Mouse (Mus musculus): Measurements from ENCODE around the gene Lrrc73.
A peak's percentile ranks its signal among the peaks of the same experiment; 100 is the strongest.

Gene Lrrc73

DNA sequence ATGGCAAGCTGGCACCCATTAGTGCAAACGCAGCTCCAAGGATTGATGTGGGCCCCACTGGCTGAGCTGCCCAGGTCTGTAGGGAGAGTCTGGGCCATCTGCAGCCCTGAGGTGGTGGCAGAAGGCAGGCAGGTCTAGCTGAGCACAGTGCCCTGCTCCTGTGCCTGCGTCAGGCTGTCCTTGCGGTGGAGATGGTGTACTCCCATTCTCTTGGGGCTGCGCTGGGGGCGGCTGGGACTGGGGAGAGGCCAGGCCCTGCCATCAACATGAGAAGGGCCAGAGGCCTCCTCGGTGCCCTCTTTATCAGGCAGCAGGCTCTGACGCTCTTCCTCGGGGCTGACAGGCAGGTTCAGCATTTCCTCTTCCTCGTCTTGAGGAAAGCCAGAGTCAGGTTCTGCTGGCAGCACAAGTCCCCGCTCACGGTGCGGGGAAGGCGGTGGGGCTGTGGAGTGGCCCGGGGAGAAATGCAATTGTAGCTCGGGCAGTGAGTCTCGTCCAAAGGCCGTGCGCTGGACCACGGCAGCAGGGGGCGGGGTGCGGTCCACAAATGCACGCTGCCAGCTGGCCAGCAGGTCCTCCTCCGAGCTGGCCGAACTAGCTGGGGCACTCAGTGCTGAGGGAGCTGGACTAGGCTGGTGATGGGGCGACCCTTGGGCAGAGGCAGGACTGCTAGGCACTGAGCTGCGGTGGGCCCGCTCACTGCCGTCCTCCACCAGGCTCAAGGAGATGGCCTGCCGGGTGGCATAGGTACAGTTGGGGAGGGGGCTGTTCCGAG, 5.1 kb downstream of the Lrrc73 start:
- DNase-seq (ENCODE audit: inconsistent age in 2 of 2, low spot score in 1 of 2): no peak

DNA sequence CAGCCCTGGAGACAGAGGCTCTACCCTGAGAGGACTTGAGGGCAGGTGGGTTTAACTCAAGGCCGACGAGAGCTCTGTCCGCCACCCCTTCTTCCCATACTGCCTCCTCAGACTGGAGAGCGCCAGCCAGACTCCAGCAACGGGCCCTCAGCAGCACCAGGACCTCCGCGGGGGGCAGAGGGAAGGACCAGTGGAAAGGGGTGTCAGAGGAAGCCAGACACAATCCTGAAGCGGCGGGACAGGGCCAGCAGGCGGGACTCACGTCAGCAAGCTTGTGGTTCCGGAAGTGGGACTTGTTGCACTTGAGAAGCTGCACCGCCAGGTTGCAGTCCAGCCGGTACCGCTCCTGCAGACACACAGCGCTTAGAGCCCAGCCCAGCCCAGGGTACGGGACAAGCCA, 6.3 kb downstream of the Lrrc73 start:
- DNase-seq (ENCODE audit: inconsistent age in 2 of 2, low spot score in 1 of 2): no peak

- no peak for DNase-seq (ENCODE audit: inconsistent age in 2 of 2, low spot score in 1 of 2)
Observed at GRCm38 (mm10) chr17:46262201-46262694, 8.9 kb downstream of the Lrrc73 start.

GRCm38 (mm10) chr17:46265502-46265901, 12.2 kb downstream of the Lrrc73 start:
- DNase-seq (ENCODE audit: inconsistent age in 2 of 2, low spot score in 1 of 2): no peak

DNA sequence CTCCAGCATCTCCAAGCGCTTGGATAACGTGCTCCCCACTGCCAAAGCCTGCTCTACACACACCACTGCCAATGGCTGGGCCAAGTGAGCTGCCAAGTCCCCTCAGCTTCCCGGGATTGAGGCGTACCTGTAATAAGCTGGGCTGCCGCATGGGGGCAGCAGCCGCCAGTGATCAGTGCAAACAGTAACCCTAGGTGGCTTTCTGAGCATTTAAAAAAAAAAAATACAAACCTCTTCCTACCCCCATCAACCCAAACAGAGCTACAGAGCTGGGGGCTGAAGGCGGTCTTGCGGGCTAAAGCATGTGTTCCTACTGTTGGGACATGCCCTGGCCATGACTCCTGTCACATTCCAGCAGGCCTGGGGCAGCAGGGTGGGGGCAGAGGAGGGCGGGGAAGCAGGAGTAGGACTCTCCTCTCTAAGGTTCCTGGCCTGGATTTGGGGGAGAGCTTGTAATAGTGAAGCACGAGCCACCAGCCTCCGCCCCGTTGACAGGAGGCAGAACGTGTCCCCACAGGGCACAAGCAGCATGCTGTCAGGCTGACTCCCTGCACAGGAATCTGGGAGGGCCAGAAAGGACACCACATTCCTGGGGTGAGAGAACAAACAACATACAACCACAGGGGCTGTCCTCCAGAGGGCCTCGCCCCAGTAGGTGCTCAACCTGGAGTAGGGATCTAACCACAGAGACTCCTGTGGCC, 12.7 kb downstream of the Lrrc73 start:
- peak; percentile 82 to 93 for DNase-seq (ENCODE audit: inconsistent age in 2 of 2, low spot score in 1 of 2)

- DNase-seq (ENCODE audit: inconsistent age in 2 of 2, low spot score in 1 of 2): no peak
Observed at GRCm38 (mm10) chr17:46266986-46267385, 13.7 kb downstream of the Lrrc73 start.

DNA sequence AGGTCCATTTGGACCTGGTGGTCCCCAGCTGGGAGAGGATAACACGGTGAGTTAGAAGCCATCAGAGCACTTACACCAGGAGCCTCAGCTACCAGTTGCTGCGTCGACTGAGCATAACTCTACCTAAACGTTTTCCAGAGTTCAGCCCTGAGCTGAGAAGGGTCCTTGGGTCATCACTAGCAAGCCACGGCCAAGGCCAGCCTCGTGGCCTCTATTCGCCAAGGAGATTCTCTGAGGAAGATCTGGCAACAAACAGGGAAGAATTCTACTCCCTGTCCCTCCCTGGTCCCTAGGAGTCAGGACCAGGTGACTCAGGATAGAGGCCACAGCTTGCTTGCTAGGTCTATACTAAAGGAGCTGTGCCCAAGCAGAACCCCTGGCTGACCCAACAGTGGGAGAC, 14.2 kb downstream of the Lrrc73 start:
- DNase-seq (ENCODE audit: inconsistent age in 2 of 2, low spot score in 1 of 2): peak in 1 of 2 experiments; percentile 55

GRCm38 (mm10) chr17:46268026-46268720, 14.8 kb downstream of the Lrrc73 start:
- peak in 1 of 2 experiments; percentile 7 for DNase-seq (ENCODE audit: inconsistent age in 2 of 2, low spot score in 1 of 2)

DNA sequence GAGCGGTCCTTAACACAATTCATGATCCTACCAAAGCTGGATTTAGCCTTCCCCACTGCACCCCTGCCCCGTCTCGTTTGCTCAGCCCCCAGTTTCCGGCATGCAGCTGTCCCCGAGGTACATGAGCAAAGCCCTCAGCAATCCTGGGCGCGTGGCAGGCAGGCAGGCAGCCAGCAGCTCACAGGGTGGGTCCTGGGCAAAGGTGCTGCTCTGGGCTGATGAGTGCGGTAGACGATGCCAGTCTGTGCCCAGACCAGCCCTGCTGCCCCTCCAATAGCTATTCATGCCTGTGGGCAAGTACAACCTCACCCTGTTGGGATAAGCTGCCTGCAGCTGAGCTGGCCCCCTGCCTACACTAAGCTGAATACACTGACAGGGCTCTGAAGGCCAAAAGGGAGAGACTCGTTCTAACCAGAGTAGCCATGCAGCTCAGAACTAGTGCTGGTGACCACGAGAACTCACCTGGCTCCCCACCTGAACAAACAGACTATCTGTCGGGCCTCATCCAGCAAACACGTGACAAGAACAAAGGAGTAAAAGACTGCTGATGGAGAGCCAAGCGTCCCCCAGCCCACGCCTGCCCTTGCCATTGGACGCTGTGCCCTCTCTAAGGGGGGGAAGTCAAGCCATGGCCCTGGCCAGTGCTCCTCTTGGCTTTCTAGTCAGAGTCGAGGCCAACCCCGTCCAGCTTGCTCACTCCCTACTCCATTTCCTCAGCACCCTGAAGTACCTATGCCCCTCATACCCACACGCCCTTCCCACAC, 16.6 kb downstream of the Lrrc73 start:
- DNase-seq (ENCODE audit: inconsistent age in 2 of 2, low spot score in 1 of 2): peak; percentile 21 to 52

- no peak for DNase-seq (ENCODE audit: inconsistent age in 2 of 2, low spot score in 1 of 2)
Observed at GRCm38 (mm10) chr17:46272058-46272457, 18.7 kb downstream of the Lrrc73 start.

DNA sequence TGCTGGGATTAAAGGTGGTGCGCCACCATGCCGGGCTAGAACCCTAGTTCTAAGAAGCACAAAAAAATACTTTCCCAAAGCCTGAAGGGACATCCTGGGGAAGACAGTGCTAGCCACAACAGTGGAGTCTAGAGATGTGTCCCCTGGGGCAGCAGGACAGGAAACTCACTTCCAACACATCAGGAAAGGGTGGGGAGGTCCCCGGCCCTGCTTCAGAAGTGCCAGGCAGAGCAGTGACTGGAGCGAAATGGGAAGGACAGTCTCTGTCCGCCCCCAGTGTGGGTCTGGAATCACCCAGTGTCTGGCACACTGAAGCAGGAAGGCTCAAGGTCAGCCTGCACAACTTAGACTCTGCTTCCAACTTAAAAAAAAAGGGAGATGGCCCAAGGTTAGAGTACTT, 19.3 kb downstream of the Lrrc73 start:
- peak; percentile 74 to 80 for DNase-seq (ENCODE audit: inconsistent age in 2 of 2, low spot score in 1 of 2)

DNA sequence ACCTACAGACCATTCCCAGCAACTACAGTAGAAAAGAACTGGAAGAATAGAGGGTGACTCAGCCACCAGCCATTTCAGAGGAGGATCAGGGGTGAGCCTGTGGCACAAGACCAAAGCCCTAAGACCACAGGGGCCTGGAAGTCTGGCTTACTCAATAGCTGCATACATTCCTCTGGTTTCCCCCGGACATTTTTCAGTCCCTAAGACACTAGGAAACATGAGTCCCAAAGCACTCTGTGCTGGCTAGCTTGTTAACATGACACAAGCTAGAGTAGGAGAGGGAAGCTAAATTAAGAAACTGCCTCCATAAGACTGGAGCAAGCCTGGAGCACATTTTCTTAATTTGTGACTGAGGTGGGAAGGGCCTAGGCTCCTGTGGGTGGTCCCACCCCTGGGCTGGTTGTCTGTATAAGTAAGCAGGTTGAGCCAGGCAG, 20.5 kb downstream of the Lrrc73 start:
- DNase-seq (ENCODE audit: inconsistent age in 2 of 2, low spot score in 1 of 2): peak; percentile 39 to 76

- DNase-seq (ENCODE audit: inconsistent age in 2 of 2, low spot score in 1 of 2): peak in 1 of 2 experiments; percentile 60
Observed at GRCm38 (mm10) chr17:46274465-46274864, 21.1 kb downstream of the Lrrc73 start.

GRCm38 (mm10) chr17:46275034-46275433, 21.7 kb downstream of the Lrrc73 start:
- DNase-seq (ENCODE audit: inconsistent age in 2 of 2, low spot score in 1 of 2): peak in 1 of 2 experiments; percentile 30

DNA sequence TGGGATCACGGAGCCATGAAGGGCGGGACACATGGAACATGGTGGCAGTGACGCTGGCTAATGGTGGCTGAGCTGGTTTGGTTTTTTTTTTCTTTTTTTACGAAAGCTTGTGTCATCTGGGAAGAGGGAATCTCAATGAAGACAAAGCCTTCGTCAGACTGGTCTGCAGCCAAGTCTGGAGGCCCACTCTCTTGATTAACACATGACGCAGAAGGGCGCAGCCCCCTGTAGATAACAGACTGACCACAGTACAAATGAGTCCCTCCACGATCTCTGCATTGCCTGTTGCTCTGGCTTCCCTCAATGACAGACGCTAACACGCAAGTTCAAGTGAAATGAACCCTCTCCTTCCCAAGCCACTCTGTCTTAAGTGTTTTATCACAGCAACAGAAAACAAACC, 22.2 kb downstream of the Lrrc73 start:
- no peak for DNase-seq (ENCODE audit: inconsistent age in 2 of 2, low spot score in 1 of 2)

DNA sequence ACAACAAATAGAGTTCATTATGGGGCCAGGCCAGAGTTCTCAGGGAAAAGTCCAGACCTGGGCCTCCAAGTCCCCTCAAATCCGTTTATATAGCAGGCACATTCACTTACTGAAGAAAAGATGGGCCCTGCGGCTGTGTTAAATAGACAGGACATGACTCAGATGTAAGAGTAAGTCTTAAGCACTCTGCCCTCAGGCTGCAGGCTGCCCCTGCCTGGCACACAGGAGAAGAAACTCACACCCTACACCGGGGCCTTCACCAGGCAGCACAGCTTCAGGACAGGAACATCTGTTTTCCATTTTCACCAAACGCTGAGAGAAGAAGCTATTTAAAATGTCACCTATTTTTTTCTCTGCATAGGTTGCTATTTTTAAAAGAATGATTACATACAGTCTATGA, 24.3 kb downstream of the Lrrc73 start:
- DNase-seq (ENCODE audit: inconsistent age in 2 of 2, low spot score in 1 of 2): peak in 1 of 2 experiments; percentile 73

DNA sequence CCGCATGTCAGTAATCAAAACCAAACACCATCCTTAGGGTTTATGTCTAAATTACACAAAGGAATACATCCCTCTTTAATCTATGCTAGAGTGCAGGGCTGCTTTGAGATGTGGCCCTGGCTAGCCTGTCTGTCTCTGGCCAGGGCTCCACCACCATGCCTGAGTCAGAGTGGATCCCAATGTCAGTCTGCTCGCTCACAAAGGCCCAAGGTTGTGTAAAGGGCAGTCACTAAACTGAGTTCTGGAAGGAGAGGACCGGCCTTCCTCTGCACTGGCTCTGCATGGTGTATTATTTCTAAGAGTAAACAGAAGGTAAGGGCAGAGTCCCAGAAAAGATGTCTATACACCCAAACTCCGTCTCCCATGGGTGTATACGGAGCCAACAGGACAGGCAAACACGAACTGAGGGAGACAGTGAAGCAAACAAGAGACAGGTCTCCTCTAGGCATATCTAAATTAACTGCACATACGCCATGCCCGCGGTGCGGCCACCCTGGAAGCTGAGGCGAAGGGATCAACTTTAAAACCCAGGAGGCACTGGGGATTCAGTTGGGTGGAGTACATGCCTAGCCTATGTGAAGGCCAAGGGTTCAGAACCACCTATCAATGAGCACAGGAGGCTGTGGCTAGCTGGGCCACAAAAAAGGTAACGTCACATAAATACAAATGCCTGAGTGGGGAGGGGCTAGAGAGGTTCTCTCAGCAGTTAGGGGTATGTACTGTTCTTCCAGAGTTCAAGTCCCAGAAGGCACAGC, 24.9 kb downstream of the Lrrc73 start:
- DNase-seq (ENCODE audit: inconsistent age in 2 of 2, low spot score in 1 of 2): peak; percentile 74 to 89

DNA sequence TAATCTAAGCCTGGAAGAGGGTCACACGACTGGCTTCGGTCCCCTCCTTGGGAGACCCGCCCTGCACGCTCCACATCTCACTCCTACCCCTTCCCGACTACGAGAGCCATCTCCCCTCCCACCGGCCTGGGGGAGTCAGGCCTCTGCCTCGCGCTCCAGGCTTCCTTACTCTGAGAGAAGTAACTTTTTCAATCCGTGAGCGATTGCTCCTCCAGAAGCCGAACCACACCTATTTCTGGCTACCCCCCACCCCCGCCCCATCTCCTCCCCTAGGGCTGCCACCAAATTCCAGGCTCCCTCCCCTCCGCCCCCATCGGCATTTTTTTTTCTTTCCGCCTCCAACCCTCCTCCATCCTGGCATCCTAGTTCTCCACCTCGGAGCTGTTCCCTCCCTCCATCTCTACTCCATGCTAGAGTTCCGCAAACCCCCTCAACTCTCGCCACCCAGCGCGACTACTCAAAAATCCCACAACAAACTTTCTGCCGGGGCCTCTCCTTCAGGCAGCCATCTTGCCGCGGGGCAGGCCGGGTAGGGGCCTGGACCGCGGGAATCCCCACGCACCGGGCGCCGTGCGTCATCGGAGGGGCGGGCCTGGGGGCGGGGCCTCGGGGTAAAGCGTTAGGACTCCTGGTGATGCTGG, 29.3 kb downstream of the Lrrc73 start, which contains the start of gene Tjap1:
TSS of gene Tjap1 (minus strand) at position 544 of the 641 bp plus-strand sequence.
- peak; percentile 90 to 97 for DNase-seq (ENCODE audit: inconsistent age in 2 of 2, low spot score in 1 of 2)

GRCm38 (mm10) chr17:46283140-46283539, 29.8 kb downstream of the Lrrc73 start:
- DNase-seq (ENCODE audit: inconsistent age in 2 of 2, low spot score in 1 of 2): no peak
